Comparison of ENCODE assay signal across 8 mouse cellular contexts in the genomic region with DNA sequence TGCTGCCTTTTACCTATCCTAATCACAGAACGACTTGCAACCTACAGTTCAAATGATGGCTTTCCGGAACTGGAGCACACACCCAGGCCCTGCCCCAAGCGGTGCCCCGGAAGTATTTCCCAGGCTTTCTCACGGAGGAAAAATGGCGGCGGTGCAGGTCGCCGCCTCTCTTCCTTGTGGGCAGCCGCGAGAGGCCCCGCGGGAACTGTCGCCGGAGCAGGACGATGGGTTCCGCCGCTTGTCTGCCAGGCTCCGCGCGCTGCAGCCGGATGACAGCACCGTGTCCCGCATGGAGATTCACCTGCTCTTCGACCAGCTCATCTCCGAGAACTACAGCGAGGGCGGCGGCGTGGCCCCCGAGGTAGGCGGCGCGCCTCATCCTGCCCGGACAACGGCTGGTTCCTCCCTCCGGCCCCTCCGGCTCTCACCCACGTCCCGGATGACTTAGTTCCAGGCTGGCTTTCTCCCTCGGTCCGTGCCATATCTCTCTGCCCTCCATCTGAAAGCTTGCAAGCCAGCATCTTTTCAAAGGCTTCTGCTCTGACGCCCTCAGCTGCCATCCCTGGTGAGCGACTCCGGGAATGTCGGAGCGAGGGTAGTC. TPM values are rescaled to one million over a fixed set of nuclear protein-coding genes. Genes with fewer than 3 reads are reported as not detected.
A peak's percentile ranks its signal among the peaks of the same experiment; 100 is the strongest.
DNase-seq lines count a peak whose midpoint lies in the region; ATAC-seq and TF ChIP-seq lines count a peak whose summit lies in the region.

Gene Heatr6 (plus strand): TSS at position 116 of the 601 bp plus-strand sequence.

- TF ChIP-seq POLR2A in bone marrow, adult 2 months (IDR thresholded peaks at IDR 0.05; ENCODE audit: borderline replicate concordance, control insufficient read depth, low read depth, low read length): peak; percentile 18; the same call in 1 of the 2 replicates

- peaks cover 6% of the 10 kb centered on the region for H3K27me3 ChIP-seq in embryonic facial prominence, embryonic 15.5 days
- no peaks in the 10 kb centered on the region; the same call in 1 of the 2 replicates for H3K27me3 ChIP-seq in kidney, embryonic 14.5 days (ENCODE audit: control insufficient read depth, insufficient read depth, low read length)
- peaks cover 10% of the 10 kb centered on the region for H3K27me3 ChIP-seq in limb, embryonic 15.5 days

- peaks cover 26% of the 10 kb centered on the region for H3K36me3 ChIP-seq in embryonic facial prominence, embryonic 15.5 days
- peaks cover 30% of the 10 kb centered on the region for H3K36me3 ChIP-seq in kidney, embryonic 14.5 days (ENCODE audit: control insufficient read depth, insufficient read depth, low read length)
- H3K36me3 ChIP-seq in limb, embryonic 15.5 days: peaks cover 25% of the 10 kb centered on the region

- WGBS in bone marrow, adult 2 months: under 1% methylated on average over 47 of the region's 47 CpGs
- WGBS in embryonic facial prominence, embryonic 15.5 days: under 1% methylated on average over 47 of the region's 47 CpGs
- WGBS in kidney, embryonic 14.5 days: under 1% methylated on average over 47 of the region's 47 CpGs
- WGBS in limb, embryonic 15.5 days: under 1% methylated on average over 47 of the region's 47 CpGs

- H3K9me3 ChIP-seq in embryonic facial prominence, embryonic 15.5 days (replicated peaks): no peaks in the 10 kb centered on the region
- no peaks in the 10 kb centered on the region for H3K9me3 ChIP-seq in kidney, embryonic 14.5 days (ENCODE audit: control insufficient read depth, low read length)
- H3K9me3 ChIP-seq in limb, embryonic 15.5 days: no peaks in the 10 kb centered on the region

- no peaks in the 10 kb centered on the region; the same call in 1 of the 2 replicates for H3K4me1 ChIP-seq in bone marrow, adult 2 months (ENCODE audit: control insufficient read depth, insufficient read depth, low read length)
- peaks cover 8% of the 10 kb centered on the region for H3K4me1 ChIP-seq in embryonic facial prominence, embryonic 15.5 days
- H3K4me1 ChIP-seq in kidney, embryonic 14.5 days (ENCODE audit: control insufficient read depth, insufficient read depth, low read length): peaks cover 7% of the 10 kb centered on the region
- H3K4me1 ChIP-seq in limb, embryonic 15.5 days: peaks cover 10% of the 10 kb centered on the region

- no peak for TF ChIP-seq CTCF in bone marrow, adult 2 months (IDR thresholded peaks at IDR 0.05; ENCODE audit: control insufficient read depth, insufficient read depth, low read length)

- peak; percentile 94 for DNase-seq in 416B (ENCODE audit: low read depth)
- peak; percentile 84 to 89 for DNase-seq in heart, adult 9 months (ENCODE audit: low spot score in 2 of 2)
- DNase-seq in monocyte, adult 2 months (ENCODE audit: low read depth in 1 of 2, low spot score in 2 of 2): peak; percentile 65 to 82
- peak; percentile 85 to 88 for DNase-seq in spleen, postnatal 36 days (ENCODE audit: low spot score in 2 of 2)

- H3K4me3 ChIP-seq in bone marrow, adult 2 months (replicated peaks; ENCODE audit: control insufficient read depth, low read depth, low read length): peak within 1 kb of the TSS; percentile 88
- H3K4me3 ChIP-seq in embryonic facial prominence, embryonic 15.5 days (replicated peaks): peak within 1 kb of the TSS; percentile 74
- H3K4me3 ChIP-seq in kidney, embryonic 14.5 days (ENCODE audit: low read length): peak within 1 kb of the TSS; percentile 79
- peak within 1 kb of the TSS; percentile 91 for H3K4me3 ChIP-seq in limb, embryonic 15.5 days

- H3K27ac ChIP-seq in bone marrow, adult 2 months (ENCODE audit: control insufficient read depth, insufficient read depth, low read depth, low read length, poor library complexity): peak within 1 kb of the TSS; percentile 84
- peak within 1 kb of the TSS; percentile 85 for H3K27ac ChIP-seq in embryonic facial prominence, embryonic 15.5 days (replicated peaks)
- H3K27ac ChIP-seq in kidney, embryonic 14.5 days (ENCODE audit: low read depth, low read length): peak within 1 kb of the TSS; percentile 75; the same call in 1 of the 2 replicates
- H3K27ac ChIP-seq in limb, embryonic 15.5 days: peak within 1 kb of the TSS; percentile 84

- H3K9ac ChIP-seq in embryonic facial prominence, embryonic 15.5 days: peak within 1 kb of the TSS; percentile 47
- peak within 1 kb of the TSS; percentile 81 for H3K9ac ChIP-seq in kidney, embryonic 14.5 days (ENCODE audit: low read depth, low read length)
- H3K9ac ChIP-seq in limb, embryonic 15.5 days: peak within 1 kb of the TSS; percentile 66

- peak within 1 kb of the TSS; percentile 58 for H3K4me2 ChIP-seq in embryonic facial prominence, embryonic 15.5 days (replicated peaks)
- peak within 1 kb of the TSS; percentile 60 for H3K4me2 ChIP-seq in kidney, embryonic 14.5 days (replicated peaks; ENCODE audit: low read depth, low read length)
- H3K4me2 ChIP-seq in limb, embryonic 15.5 days: peak within 1 kb of the TSS; percentile 61

- peak; percentile 94 for ATAC-seq in embryonic facial prominence, embryonic 15.5 days (ENCODE audit: insufficient number of reproducible peaks, low FRiP score, low TSS enrichment, low read depth)
- ATAC-seq in kidney, embryonic 14.5 days (ENCODE audit: low FRiP score, low TSS enrichment): peak; percentile 97
- peak; percentile 83 for ATAC-seq in limb, embryonic 15.5 days (ENCODE audit: insufficient number of reproducible peaks, low FRiP score, low TSS enrichment, low read depth)

RNA-seq across cellular contexts. Expression of gene Heatr6, which starts in this region (rescaled TPM):
- polyA plus RNA-seq in bone marrow, adult 2 months (2011; ENCODE audit: insufficient read depth, insufficient read length, low replicate concordance, missing spikeins): 3.6 and 13.1 TPM in 2 replicates
- 21.5 and 27.3 TPM in 2 replicates for polyA plus RNA-seq in embryonic facial prominence, embryonic 15.5 days (2015; fragmentation: Nextera tagmentation; extraction: Ambion mirVana)
- 22.9 and 28.7 TPM in 2 replicates for polyA plus RNA-seq in kidney, embryonic 14.5 days (2014; fragmentation: Nextera tagmentation; extraction: Ambion mirVana)
- 22.0 and 25.7 TPM in 2 replicates for polyA plus RNA-seq in limb, embryonic 15.5 days (2015; fragmentation: Nextera tagmentation; extraction: Ambion mirVana)

Comparison
In these comparisons a context has a peak if more than half of its experiments do, and no peak if none do; other contexts are left out.
1. Peak in every context shown above with its lines: DNase-seq, ATAC-seq, H3K4me3 ChIP-seq and H3K27ac ChIP-seq.